Comparison of ENCODE assay signal across 20 mouse cellular contexts in genomic region chr3:38440564-38440991, GRCm38 (mm10). TPM values are rescaled to one million over a fixed set of nuclear protein-coding genes. Genes with fewer than 3 reads are reported as not detected.
DNase-seq lines count a peak whose midpoint lies in the region; ATAC-seq lines count a peak whose summit lies in the region.
"Had no signal": no experiment of that assay in that cellular context is flagged by ENCODE, and none has a peak within 500 bp of the region (broad histone marks: within the 10 kb centered on the region; RNA-seq: fewer than 3 reads in every experiment).

No protein-coding gene starts in this region.

- DNase-seq in heart, postnatal 10 days = peak; percentile 8 to 13
- peak; percentile 8 to 34 for DNase-seq in CD8-positive naive resting alpha-beta T cell, adult 2 months (ENCODE audit: low read depth in 2 of 2, low spot score in 2 of 2)
- peak; percentile 75 for DNase-seq in thymus, postnatal 25 days
- DNase-seq in testis, postnatal 14 days (ENCODE audit: low spot score) = no peak
- DNase-seq in lung, adult 18-20 months = no peak
- DNase-seq: cerebellum, adult 2 months; gastrocnemius, adult 2 months; heart, postnatal 4 days; liver, postnatal 0 days; right cerebral cortex, postnatal 25 days had no signal

- intact Hi-C loops in heart, postnatal 10 days (cut with DNase I) = no loop called here

- no peaks in the 10 kb centered on the region for H3K36me3 ChIP-seq in heart, embryonic 12.5 days
- H3K36me3 ChIP-seq: heart, embryonic 10.5 days; neural tube, embryonic 12.5 days had no signal

- H3K4me1 ChIP-seq in heart, embryonic 12.5 days (replicated peaks) = no peaks in the 10 kb centered on the region
- H3K4me1 ChIP-seq: neural tube, embryonic 12.5 days had no signal

- no peaks in the 10 kb centered on the region for H3K9me3 ChIP-seq in heart, embryonic 12.5 days (replicated peaks)
- H3K9me3 ChIP-seq: heart, embryonic 10.5 days; neural tube, embryonic 12.5 days had no signal

- ATAC-seq in heart, embryonic 12.5 days (ENCODE audit: insufficient number of reproducible peaks, low FRiP score) = no peak
- ATAC-seq in inflammation-experienced regulatory T-cells, adult 6 months = peak; percentile 47
- ATAC-seq: forebrain, embryonic 16.5 days; intestine, embryonic 16.5 days; liver, postnatal 0 days; midbrain, embryonic 16.5 days; Patski had no signal

- H3K27me3 ChIP-seq in heart, embryonic 12.5 days (replicated peaks) = no peaks in the 10 kb centered on the region
- H3K27me3 ChIP-seq: neural tube, embryonic 12.5 days; Patski had no signal

- no peak overlapping the region for H3K27ac ChIP-seq in heart, embryonic 12.5 days (ENCODE audit: poor library complexity, severe bottlenecking)
- H3K27ac ChIP-seq: gastrocnemius, adult 2 months; heart, embryonic 10.5 days; kidney, postnatal 0 days; macrophage; neural tube, embryonic 12.5 days had no signal

- no peak overlapping the region for H3K9ac ChIP-seq in heart, embryonic 12.5 days
- H3K9ac ChIP-seq: liver, postnatal 0 days; neural tube, embryonic 12.5 days had no signal

- H3K4me3 ChIP-seq in heart, embryonic 12.5 days = no peak overlapping the region
- H3K4me3 ChIP-seq: gastrocnemius, adult 2 months; heart, embryonic 10.5 days; neural tube, embryonic 12.5 days had no signal

- 78% methylated on average over 7 of the region's 7 CpGs for WGBS in heart, embryonic 12.5 days

- no peak overlapping the region for H3K4me2 ChIP-seq in heart, embryonic 12.5 days
- H3K4me2 ChIP-seq: neural tube, embryonic 12.5 days had no signal

RNA-seq across cellular contexts. Expression of gene Ankrd50, which starts 44.1 kb away (rescaled TPM):
- 10 to 100 TPM; 60.4 to 71.1 TPM for total RNA-seq in heart, postnatal 10 days (2021)
- polyA plus RNA-seq in heart, embryonic 12.5 days (2016; fragmentation: Nextera tagmentation; extraction: Ambion mirVana) = 27.3 and 32.4 TPM in 2 replicates
- 1 to 10 TPM; 4.6 to 8.0 (median 6.4) TPM for polyA plus RNA-seq in inflammation-experienced regulatory T-cells, adult 6 months (2017; shearing (Covaris generic))

Comparison
In these comparisons a context has a peak if more than half of its experiments do, and no peak if none do; other contexts are left out.
1. DNase-seq: peak in heart, postnatal 10 days (2 of 2), CD8-positive naive resting alpha-beta T cell, adult 2 months (2 of 2) and thymus, postnatal 25 days (single experiment); none in testis, postnatal 14 days (single experiment) and lung, adult 18-20 months (0 of 2).